Comparison of ENCODE assay signal across 8 mouse cellular contexts in genomic region chr5:137189326-137189725, GRCm38 (mm10). TPM values are rescaled to one million over a fixed set of nuclear protein-coding genes. Genes with fewer than 3 reads are reported as not detected.
DNase-seq lines count a peak whose midpoint lies in the region; ATAC-seq and TF ChIP-seq lines count a peak whose summit lies in the region.

No protein-coding gene starts in this region.

- no peak for ATAC-seq in embryonic facial prominence, embryonic 11.5 days (replicated peaks; ENCODE audit: insufficient number of reproducible peaks, low FRiP score, low TSS enrichment, low read depth)
- ATAC-seq in hindbrain, embryonic 13.5 days (ENCODE audit: low FRiP score) = no peak
- peak; percentile 86 for ATAC-seq in megakaryocyte progenitor cell, adult 5-6 weeks (replicated peaks; ENCODE audit: poor library complexity)

- no peak for TF ChIP-seq CTCF in cerebellum, adult 2 months (IDR thresholded peaks at IDR 0.05; ENCODE audit: borderline replicate concordance, insufficient read depth, low read depth, low read length)

- H3K4me1 ChIP-seq in cerebellum, adult 2 months (ENCODE audit: control insufficient read depth, insufficient read depth, low read length) = no peaks in the 10 kb centered on the region
- H3K4me1 ChIP-seq in embryonic facial prominence, embryonic 11.5 days (ENCODE audit: control insufficient read depth, insufficient read depth, low read length) = no peaks in the 10 kb centered on the region
- no peaks in the 10 kb centered on the region for H3K4me1 ChIP-seq in hindbrain, embryonic 13.5 days (replicated peaks)

- H3K9ac ChIP-seq in embryonic facial prominence, embryonic 11.5 days (replicated peaks; ENCODE audit: low read length) = peak overlapping the region; percentile 73
- H3K9ac ChIP-seq in hindbrain, embryonic 13.5 days = peak overlapping the region; percentile 77

- no peaks in the 10 kb centered on the region for H3K36me3 ChIP-seq in embryonic facial prominence, embryonic 11.5 days (replicated peaks; ENCODE audit: control insufficient read depth, insufficient read depth, low read depth, low read length)
- H3K36me3 ChIP-seq in hindbrain, embryonic 13.5 days = no peaks in the 10 kb centered on the region
- H3K36me3 ChIP-seq in splenic B cell, adult 2 months (ENCODE audit: control insufficient read depth, insufficient read depth, low read length, poor library complexity, severe bottlenecking) = no peaks in the 10 kb centered on the region

- no peak overlapping the region for H3K27ac ChIP-seq in cerebellum, adult 2 months (ENCODE audit: insufficient read depth, low read length)
- H3K27ac ChIP-seq in embryonic facial prominence, embryonic 11.5 days (replicated peaks; ENCODE audit: low read depth, low read length) = no peak overlapping the region
- H3K27ac ChIP-seq in hindbrain, embryonic 13.5 days = peak overlapping the region; percentile 40; the same call in 1 of the 2 replicates

- DNase-seq in cerebellum, adult 2 months = peak; percentile 9 to 12
- no peak for DNase-seq in cerebellum, postnatal 4 days (ENCODE audit: low spot score in 2 of 2)
- peak; percentile 61 for DNase-seq in CD4-positive helper T cell, adult 2 months (ENCODE audit: low read depth, low spot score)
- peak; percentile 45 for DNase-seq in embryonic facial prominence, embryonic 11.5 days (ENCODE audit: low spot score)
- DNase-seq in splenic B cell, adult 2 months (ENCODE audit: low read depth, low spot score) = peak; percentile 62
- no peak for DNase-seq in layer of hippocampus, postnatal 36 days

- no peaks in the 10 kb centered on the region for H3K27me3 ChIP-seq in cerebellum, adult 2 months (ENCODE audit: control insufficient read depth, insufficient read depth, low read length)
- H3K27me3 ChIP-seq in embryonic facial prominence, embryonic 11.5 days (ENCODE audit: control insufficient read depth, insufficient read depth, low read length) = no peaks in the 10 kb centered on the region
- peaks cover 9% of the 10 kb centered on the region; the same call in 1 of the 2 replicates for H3K27me3 ChIP-seq in hindbrain, embryonic 13.5 days
- no peaks in the 10 kb centered on the region for H3K27me3 ChIP-seq in splenic B cell, adult 2 months (ENCODE audit: control insufficient read depth, insufficient read depth, low read length, poor library complexity, severe bottlenecking)

- H3K4me2 ChIP-seq in embryonic facial prominence, embryonic 11.5 days (ENCODE audit: low read depth, low read length) = peak overlapping the region; percentile 67
- H3K4me2 ChIP-seq in hindbrain, embryonic 13.5 days = peak overlapping the region; percentile 67

- TF ChIP-seq POLR2A in cerebellum, adult 2 months (IDR thresholded peaks at IDR 0.05; ENCODE audit: borderline replicate concordance, insufficient read depth, low read length) = no peak

- 4% methylated on average over 33 of the region's 34 CpGs for WGBS in cerebellum, adult 2 months
- WGBS in embryonic facial prominence, embryonic 11.5 days = under 1% methylated on average over 34 of the region's 34 CpGs
- 3% methylated on average over 34 of the region's 34 CpGs for WGBS in hindbrain, embryonic 13.5 days

- peak overlapping the region; percentile 39 for H3K4me3 ChIP-seq in cerebellum, adult 2 months (replicated peaks; ENCODE audit: insufficient read depth, low read depth, low read length)
- H3K4me3 ChIP-seq in embryonic facial prominence, embryonic 11.5 days (ENCODE audit: low read depth, low read length) = peak overlapping the region; percentile 48
- H3K4me3 ChIP-seq in hindbrain, embryonic 13.5 days = peak overlapping the region; percentile 50

- no peaks in the 10 kb centered on the region for H3K9me3 ChIP-seq in embryonic facial prominence, embryonic 11.5 days (replicated peaks; ENCODE audit: control insufficient read depth, low read length)
- H3K9me3 ChIP-seq in hindbrain, embryonic 13.5 days = 0 out of 2 replicates have a peak, but pooled peaks cover 3% of the 10 kb centered on the region

RNA-seq across cellular contexts. Expression of gene Muc3a, which starts 22.9 kb away (rescaled TPM):
- polyA plus RNA-seq in cerebellum, adult 2 months (2012; rRNA removed) = 27.1 and 36.4 TPM in 2 replicates
- polyA plus RNA-seq in embryonic facial prominence, embryonic 11.5 days (2014; fragmentation: Nextera tagmentation; extraction: Ambion mirVana) = not detected in 2 replicates
- 0.12 and 0.13 TPM in 2 replicates for polyA plus RNA-seq in hindbrain, embryonic 13.5 days (2015; fragmentation: Nextera tagmentation; extraction: Ambion mirVana)
- total RNA-seq in megakaryocyte progenitor cell, adult 5-6 weeks (2015) = 0.69 TPM in 1 of 2 replicates, not detected in the other
- total RNA-seq in megakaryocyte progenitor cell, adult 5-6 weeks (2017) = not detected in 2 replicates
- total RNA-seq in layer of hippocampus, postnatal 36 days (2021) = 1 to 10 TPM; 3.5 to 4.9 TPM

RNA-seq across cellular contexts. Expression of gene Muc3, which starts 40.2 kb away (rescaled TPM):
- not detected in 2 replicates for polyA plus RNA-seq in cerebellum, adult 2 months (2012; rRNA removed)
- polyA plus RNA-seq in embryonic facial prominence, embryonic 11.5 days (2014; fragmentation: Nextera tagmentation; extraction: Ambion mirVana) = not detected in 2 replicates
- polyA plus RNA-seq in hindbrain, embryonic 13.5 days (2015; fragmentation: Nextera tagmentation; extraction: Ambion mirVana) = not detected in 2 replicates
- total RNA-seq in megakaryocyte progenitor cell, adult 5-6 weeks (2015) = not detected in 2 replicates
- total RNA-seq in megakaryocyte progenitor cell, adult 5-6 weeks (2017) = not detected in 2 replicates
- not detected for total RNA-seq in layer of hippocampus, postnatal 36 days (2021)

Comparison
In these comparisons a context has a peak if more than half of its experiments do, and no peak if none do; other contexts are left out.
1. DNase-seq: peak in cerebellum, adult 2 months (2 of 2), CD4-positive helper T cell, adult 2 months (single experiment), embryonic facial prominence, embryonic 11.5 days (single experiment) and splenic B cell, adult 2 months (single experiment); none in cerebellum, postnatal 4 days (0 of 2) and layer of hippocampus, postnatal 36 days (0 of 2).
2. RNA of gene Muc3a, which starts 22.9 kb away (polyA plus RNA-seq): 27.1 to 36.4 TPM in cerebellum, adult 2 months; 0.12 to 0.13 TPM in hindbrain, embryonic 13.5 days and not detected in embryonic facial prominence, embryonic 11.5 days; every median in the first group is over 10 times any median in the second.
3. Peak in every context shown above with its lines, with median percentiles within 50 percentile points of each other: H3K4me3 ChIP-seq.